Mouse (Mus musculus) c-Kit-positive CD71-negative TER-119-negative erythroid progenitor cells, embryonic 14.5 days (primary cell): ENCODE data around the gene Cand1.
A peak's percentile ranks its signal among the peaks of the same experiment; 100 is the strongest.

ENCODE experiments used
- DNase-seq: peaks from one replicate; pipeline ENCODE4 v3.0.0-alpha.2; 2013; ENCODE audit warnings: low read depth

Cand1 gene

GRCm38 (mm10) chr10:119239969-119240721, at the start of gene Cand1:
Gene Cand1, minus strand, starts transcription at chr10:119240055.
- DNase-seq: peak; percentile 95

- no peak for DNase-seq
These were observed 39.0 kb upstream of the Cand1 start for GRCm38 (mm10) chr10:119278871-119279270.

- DNase-seq: no peak
These were observed 34.5 kb upstream of the Cand1 start for GRCm38 (mm10) chr10:119274333-119274732.

GRCm38 (mm10) chr10:119272536-119272935, 32.7 kb upstream of the Cand1 start:
- no peak for DNase-seq

- DNase-seq: no peak
These were observed 32.1 kb upstream of the Cand1 start for GRCm38 (mm10) chr10:119272005-119272404.

GRCm38 (mm10) chr10:119271101-119271500, 31.2 kb upstream of the Cand1 start:
- DNase-seq: no peak

- no peak for DNase-seq
These were observed 30.6 kb upstream of the Cand1 start for GRCm38 (mm10) chr10:119270384-119270985.

GRCm38 (mm10) chr10:119264761-119265160, 24.9 kb upstream of the Cand1 start:
- no peak for DNase-seq

- no peak for DNase-seq
These were observed 23.0 kb upstream of the Cand1 start for GRCm38 (mm10) chr10:119262821-119263220.

- DNase-seq: no peak
These were observed 18.0 kb upstream of the Cand1 start for GRCm38 (mm10) chr10:119257876-119258275.

GRCm38 (mm10) chr10:119244146-119244545, 4.3 kb upstream of the Cand1 start:
- no peak for DNase-seq

- no peak for DNase-seq
These were observed 851 bp upstream of the Cand1 start for GRCm38 (mm10) chr10:119240722-119241089.

GRCm38 (mm10) chr10:119239633-119239968, 254 bp downstream of the Cand1 start:
- no peak for DNase-seq

- no peak for DNase-seq
These were observed 747 bp downstream of the Cand1 start for GRCm38 (mm10) chr10:119238985-119239631.

- no peak for DNase-seq
These were observed 8.3 kb downstream of the Cand1 start for GRCm38 (mm10) chr10:119231526-119231925.

- DNase-seq: no peak
These were observed 9.2 kb downstream of the Cand1 start for GRCm38 (mm10) chr10:119230703-119231102.

- no peak for DNase-seq
These were observed 9.7 kb downstream of the Cand1 start for GRCm38 (mm10) chr10:119230074-119230669.

GRCm38 (mm10) chr10:119223686-119224085, 16.2 kb downstream of the Cand1 start:
- DNase-seq: no peak

- no peak for DNase-seq
These were observed 18.2 kb downstream of the Cand1 start for GRCm38 (mm10) chr10:119221631-119222030.

- no peak for DNase-seq
These were observed 20.4 kb downstream of the Cand1 start for GRCm38 (mm10) chr10:119219415-119219814.

- no peak for DNase-seq
These were observed 21.4 kb downstream of the Cand1 start for GRCm38 (mm10) chr10:119218274-119219080.

- no peak for DNase-seq
These were observed 27.4 kb downstream of the Cand1 start for GRCm38 (mm10) chr10:119212443-119212842.
